Mouse (Mus musculus): ENCODE results near the gene Cd59a.

The Cd59a gene

DNA sequence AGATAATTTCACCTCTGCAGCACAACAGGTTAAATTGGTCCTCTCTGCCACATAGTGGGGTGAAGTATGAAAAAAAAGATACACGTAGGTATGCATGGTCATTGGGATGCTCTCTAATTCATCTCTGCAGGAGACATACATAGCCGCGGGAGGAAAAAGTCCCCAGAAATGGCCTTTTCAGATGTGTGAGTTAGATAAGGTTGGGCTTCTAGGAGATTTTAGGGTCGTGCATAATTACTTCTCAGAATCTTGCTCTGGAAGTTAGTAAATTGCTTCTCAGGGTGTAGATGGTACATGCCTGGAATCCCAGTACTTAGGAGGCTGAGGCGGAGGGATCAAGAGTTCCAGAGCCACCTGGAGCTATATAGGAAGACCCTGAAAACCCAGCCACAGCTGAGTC, 28.5 kb downstream of the Cd59a start:
- ChIA-PET CTCF (no interaction called here), POLR2A (interaction anchor here in 2 of 4 experiments (0.9 to 2.8 kb wide), 13 partner anchors 15 to 617 kb away, joined by 3 to 31 read pairs (median 12); partner anchors contain the start of genes Cd59a (in 2 of the 2), Cd59b (in 1 of the 2) and Cstf3 (in 1 of the 2))

DNA sequence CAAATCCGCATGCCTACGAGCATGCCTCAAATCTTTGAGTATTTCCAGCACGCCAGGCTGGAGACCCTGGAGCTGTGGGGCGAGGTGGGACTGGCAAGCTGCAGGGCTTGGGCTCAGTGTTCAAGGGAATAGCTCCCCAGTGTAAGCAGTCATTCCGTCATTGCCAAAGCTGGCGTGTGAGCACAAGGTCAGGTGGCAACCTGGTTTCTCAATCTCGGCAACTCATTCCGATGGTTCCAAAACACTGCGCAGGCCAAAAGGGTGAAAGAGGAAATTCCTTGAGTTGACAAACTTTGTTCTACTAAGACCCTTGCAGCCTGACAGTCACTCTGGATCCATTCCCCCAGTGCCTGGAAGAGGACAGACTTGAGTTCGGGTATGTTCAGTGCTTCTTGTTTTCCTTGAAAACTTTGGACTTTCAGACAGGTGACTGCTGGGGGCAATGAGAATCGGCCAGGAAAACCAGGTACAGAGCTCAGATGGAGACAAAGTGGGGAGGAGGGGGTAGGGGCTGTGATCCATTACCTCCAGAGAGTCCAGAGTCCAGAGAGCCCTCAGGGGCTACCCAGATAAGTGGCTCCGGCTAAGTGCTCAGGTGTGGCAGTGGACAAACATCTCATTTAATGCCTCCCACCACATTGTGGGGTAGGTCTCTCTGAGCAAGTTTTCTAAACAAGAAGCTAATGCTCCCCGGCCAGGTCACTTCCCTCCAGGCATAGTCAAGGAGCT, 33.4 kb downstream of the Cd59a start:
- ChIA-PET CTCF (interaction anchor here in 2 of 4 experiments (0.8 to 3.9 kb wide), 3 partner anchors 17 to 94 kb away, joined by 3 to 31 read pairs (median 8); no protein-coding TSS in a partner anchor), POLR2A (interaction anchor here in 2 of 4 experiments (0.8 to 1.6 kb wide), 4 partner anchors 14 to 94 kb away, joined by 3 to 5 read pairs (median 4); no protein-coding TSS in a partner anchor)

DNA sequence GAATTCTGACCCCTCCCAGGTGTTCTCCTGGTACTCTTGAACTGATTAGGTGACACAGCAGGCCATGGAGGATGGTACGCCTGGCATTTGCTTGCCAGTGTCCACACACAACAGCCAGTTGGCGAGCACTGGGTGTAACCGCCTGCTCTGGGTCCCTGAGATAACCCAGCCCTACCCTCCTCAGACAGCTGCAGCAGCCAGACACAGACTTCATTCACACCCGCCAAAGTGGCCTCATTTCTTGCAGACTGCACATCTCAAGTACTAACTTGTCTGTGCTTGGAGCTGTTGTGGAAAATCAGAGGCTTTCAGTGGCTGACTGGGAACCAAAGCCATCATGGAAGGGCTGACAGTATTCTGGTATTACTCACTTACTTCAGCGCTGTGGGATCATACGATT, 34.6 kb downstream of the Cd59a start:
- CTCF ChIA-PET: interaction anchor here in 3 of 4 experiments (0.6 to 3.9 kb wide), 7 partner anchors 8 to 551 kb away, joined by 3 to 31 read pairs (median 6); partner anchors contain the start of gene A930018P22Rik (in 1 of the 3)
- POLR2A ChIA-PET: interaction anchor here in 2 of 4 experiments (0.6 to 1.2 kb wide), 2 partner anchors 59 to 60 kb away, joined by 5 to 8 read pairs; partner anchors contain the start of gene Cd59b (in 1 of the 2)

DNA sequence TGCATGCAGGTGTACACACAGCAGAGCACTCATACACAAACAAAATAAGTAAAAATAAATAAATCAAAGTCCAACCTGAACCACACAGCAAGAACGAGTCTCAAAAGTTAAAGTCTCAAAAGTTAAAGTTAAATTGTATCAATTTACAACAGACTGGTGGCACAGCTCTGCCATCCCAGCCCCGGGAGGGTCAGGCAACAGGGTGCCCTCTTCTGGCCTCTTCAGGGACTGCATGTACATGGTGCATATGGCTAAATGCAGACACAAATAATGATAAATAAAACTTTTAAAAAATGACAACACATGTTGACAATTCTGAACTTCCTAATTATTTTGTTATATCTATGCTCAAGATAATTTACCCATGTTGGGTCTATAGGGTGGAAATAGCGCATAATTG, 35.4 kb downstream of the Cd59a start:
- CTCF ChIA-PET: interaction anchor here in 3 of 4 experiments (0.6 to 3.9 kb wide), 9 partner anchors 8 to 96 kb away, joined by 3 to 31 read pairs (median 4); partner anchors contain the start of gene A930018P22Rik (in 1 of the 3)
- POLR2A ChIA-PET: interaction anchor here in 2 of 4 experiments (1.2 to 1.5 kb wide), 3 partner anchors 8 to 96 kb away, joined by 3 to 5 read pairs (median 5); partner anchors contain the start of gene A930018P22Rik (in 1 of the 2)

DNA sequence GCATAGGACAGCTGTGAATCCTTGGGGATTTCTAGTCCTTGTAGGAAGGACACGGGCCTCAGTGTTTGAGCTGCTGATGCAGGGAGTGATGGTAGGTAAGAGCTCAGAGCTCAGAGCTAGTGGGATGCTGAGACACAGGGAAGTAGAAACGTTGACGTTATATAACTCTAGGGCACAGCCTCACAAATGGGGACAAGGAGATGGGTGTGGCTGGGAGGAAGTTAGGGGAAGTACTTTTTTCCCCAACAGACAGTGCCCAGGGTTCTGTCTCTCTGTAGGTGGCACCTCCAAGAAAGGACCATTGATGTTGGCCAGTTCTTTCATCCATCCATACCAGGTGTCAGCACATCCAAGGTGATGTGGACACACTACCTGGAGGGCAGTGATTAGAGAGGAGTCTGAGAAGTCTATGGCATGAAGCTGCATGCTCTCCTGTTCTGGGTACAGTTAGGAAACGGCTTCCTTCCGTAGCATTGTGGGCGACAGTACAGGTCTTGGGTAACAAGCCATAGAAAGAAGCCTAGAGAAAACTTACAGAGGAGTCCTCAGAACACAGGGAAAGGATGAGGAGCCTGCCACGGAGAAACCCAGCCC, 36.8 kb downstream of the Cd59a start:
- ChIA-PET POLR2A (interaction anchor here in 2 of 4 experiments (0.6 to 1.2 kb wide), 4 partner anchors 10 to 335 kb away, joined by 3 to 7 read pairs (median 4); partner anchors contain the start of gene A930018P22Rik (in 2 of the 2)), CTCF (interaction anchor here in 3 of 4 experiments (0.6 to 1.0 kb wide), 4 partner anchors 97 to 576 kb away, joined by 3 read pairs; no protein-coding TSS in a partner anchor)

DNA sequence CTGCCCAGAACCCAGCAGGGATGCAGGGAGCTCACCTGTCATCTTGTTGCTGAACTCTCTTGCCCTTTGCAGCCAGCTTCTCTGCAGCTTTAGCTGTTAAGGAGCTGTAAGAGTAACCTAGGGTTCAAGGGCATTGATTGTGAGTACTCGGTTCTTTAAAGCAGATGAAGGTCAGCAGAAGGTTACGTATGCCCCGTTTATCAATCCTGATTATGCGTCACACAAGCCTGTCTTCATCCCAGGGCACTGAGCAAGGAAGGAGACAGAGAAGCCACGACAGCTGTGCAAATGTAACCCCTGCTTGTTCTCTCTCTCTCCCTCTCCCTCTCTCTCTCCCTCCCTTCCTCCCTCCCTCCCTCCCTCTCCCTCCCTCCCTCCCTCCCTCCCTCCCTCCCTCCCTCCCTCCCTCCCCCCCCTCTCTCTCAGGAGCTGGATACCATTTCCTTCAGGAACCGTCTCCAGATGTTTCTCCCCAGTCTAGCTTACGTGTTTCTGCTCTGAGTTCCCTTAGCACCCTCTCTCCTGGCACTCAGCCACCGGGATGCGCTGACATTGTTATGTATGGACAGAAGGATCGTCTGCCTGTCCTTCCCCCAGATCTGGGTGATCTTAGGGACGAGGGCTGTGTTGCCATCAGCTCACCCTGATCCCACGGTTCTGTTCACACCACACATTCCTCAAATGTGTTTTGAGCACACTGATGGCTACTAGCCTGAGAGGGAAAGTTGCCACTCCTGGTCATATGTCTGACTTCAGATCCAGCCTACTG, 37.6 kb downstream of the Cd59a start:
- ChIA-PET CTCF (interaction anchor here in 3 of 4 experiments (0.6 to 1.2 kb wide), 6 partner anchors 11 to 576 kb away, joined by 3 to 7 read pairs (median 3); partner anchors contain the start of gene A930018P22Rik (in 1 of the 3)), POLR2A (interaction anchor here in 3 of 4 experiments (0.6 to 1.2 kb wide), 4 partner anchors 11 to 261 kb away, joined by 3 to 7 read pairs (median 4); partner anchors contain the start of gene A930018P22Rik (in 3 of the 3))

DNA sequence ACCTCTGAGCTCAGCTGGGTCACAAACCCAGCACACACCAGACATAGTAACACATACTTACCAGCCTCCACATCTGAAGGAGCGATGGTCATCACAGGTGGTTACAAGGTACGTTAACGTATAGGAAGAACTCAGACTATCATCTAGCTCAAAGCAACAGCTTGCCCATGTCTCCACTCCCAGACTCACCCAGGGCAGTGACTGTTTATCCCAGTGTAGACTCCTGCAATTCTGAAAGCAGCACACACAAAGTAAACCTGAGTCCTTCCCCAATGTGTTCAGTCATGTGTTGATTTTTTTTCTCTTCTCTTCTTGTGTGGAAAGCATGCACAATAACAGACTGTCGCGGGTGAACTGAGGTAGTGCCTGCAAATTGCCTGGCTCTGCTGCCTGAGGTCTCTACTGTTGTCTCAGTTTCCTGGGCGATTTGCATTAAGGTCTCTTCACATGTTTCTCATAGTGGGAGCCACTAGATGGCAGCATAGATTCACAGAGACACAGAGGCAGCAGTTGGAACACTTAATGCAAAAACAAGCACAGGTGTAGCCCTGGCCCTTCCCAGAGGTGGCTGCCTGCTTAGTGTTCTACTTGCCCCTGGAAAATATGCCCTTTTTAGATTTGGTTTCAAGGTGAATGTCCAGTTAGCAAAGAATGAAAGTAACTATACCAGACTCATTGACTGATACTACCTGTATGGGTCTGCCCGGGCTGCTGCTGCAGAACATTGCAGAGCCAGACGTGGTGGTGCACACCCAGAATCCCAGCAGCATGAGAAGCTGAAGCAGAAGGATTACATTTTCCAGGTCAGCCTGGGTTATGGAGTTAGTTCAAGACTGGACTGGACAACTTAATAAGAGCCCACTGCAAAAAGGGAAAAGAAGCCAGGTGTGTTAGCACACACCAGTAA, 38.8 kb downstream of the Cd59a start:
- CTCF ChIA-PET: interaction anchor here in 3 of 4 experiments (0.6 to 1.2 kb wide), 5 partner anchors 9 to 346 kb away, joined by 3 to 7 read pairs (median 3); partner anchors contain the start of gene A930018P22Rik (in 1 of the 3)
- POLR2A ChIA-PET: no interaction called here

DNA sequence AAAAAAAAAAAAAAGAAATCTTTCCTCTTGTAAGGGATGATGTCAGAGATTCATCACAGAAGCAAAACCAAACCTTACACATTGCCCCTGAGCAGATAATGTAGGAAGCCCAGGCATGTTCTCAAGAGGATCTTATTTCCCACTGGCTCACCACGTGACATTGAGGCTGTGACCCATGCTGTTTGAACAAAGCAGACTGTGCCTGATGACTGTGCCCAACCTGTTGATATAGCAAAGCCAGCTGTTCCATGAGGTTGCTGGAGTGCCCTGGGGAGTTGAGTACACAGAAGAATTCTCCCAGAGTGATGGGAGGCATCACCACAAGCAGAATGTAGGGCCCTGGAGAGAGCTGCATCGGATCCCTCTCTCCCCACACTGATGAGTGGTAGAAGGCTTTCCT, 40.3 kb downstream of the Cd59a start:
- ChIA-PET CTCF (no interaction called here), POLR2A (interaction anchor here in 1 of 4 experiments (0.6 to 1.0 kb wide), 2 partner anchors 9 to 289 kb away, joined by 3 to 5 read pairs; no protein-coding TSS in a partner anchor)

DNA sequence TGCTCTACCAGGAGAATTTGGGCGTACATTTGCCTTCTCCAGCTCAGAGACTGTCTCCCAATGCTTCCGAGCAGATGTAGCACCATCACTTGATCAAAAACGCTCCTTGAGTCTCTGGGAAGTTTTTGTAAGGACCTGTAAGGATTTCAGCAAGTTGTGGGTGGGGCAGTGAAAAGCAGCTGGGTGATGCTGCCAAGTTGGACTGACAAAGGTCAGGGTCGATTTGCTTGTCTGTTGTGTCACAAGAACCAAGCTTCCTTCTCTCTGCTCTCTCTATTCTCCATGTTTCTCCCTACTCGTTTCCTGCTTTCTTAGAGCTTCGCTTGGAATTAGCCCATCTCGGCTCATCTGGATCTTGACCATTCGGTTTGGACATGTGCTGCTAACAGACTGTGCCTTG, 46.5 kb downstream of the Cd59a start:
- POLR2A ChIA-PET: interaction anchor here in 2 of 4 experiments (0.7 to 0.9 kb wide), 2 partner anchors 234 to 707 kb away, joined by 3 read pairs; no protein-coding TSS in a partner anchor
- CTCF ChIA-PET: no interaction called here

DNA sequence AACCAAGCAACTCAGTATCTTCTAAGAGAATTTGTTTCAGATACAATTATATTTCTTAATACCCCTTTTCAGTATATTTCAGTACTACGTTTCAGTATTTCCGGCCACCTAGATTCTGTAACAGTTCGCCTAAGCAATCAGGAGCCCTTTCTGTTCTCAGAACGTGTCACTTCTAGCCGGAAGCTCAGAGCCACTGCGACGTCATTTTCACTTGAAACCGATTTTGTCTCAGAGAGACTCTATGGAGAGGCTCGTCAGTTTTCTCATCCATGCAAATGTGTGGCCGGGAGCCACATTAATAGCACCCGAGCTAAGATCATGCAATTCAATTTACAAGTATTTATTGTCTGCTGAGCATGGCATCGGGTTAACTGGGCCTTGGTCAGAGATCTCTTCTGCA, 48.4 kb downstream of the Cd59a start:
- ChIA-PET CTCF (interaction anchor here in 1 of 4 experiments (0.6 to 1.2 kb wide), 3 partner anchors 9 to 121 kb away, joined by 3 to 5 read pairs (median 3); no protein-coding TSS in a partner anchor), POLR2A (interaction anchor here in 1 of 4 experiments (0.6 kb wide), 1 partner anchor 609 kb away, joined by 3 read pairs; no protein-coding TSS in a partner anchor)

DNA sequence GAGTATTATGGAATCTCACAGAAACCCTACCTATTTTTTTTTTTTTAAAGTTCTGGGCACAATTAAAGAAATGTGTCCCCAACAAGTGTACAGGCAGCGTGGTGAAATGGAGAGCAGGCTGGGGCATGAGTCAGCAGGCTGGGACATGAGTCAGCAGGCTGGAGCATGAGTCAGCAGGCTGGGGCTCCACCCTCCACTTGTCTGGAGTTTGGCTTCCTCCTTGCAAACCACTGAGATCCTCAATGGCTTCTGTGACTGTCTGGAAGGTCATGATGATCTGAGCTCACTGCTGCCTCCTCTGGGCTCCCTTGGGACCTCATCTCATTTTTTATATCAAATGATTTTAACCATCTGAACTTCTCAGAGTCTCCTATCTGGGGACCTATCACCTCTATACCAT, 50.4 kb downstream of the Cd59a start:
- POLR2A ChIA-PET: interaction anchor here in 2 of 4 experiments (0.6 to 1.9 kb wide), 10 partner anchors 23 to 444 kb away, joined by 3 to 9 read pairs (median 3); partner anchors contain the start of genes A930018P22Rik (in 2 of the 2) and Cstf3 (in 2 of the 2)
- CTCF ChIA-PET: interaction anchor here in 3 of 4 experiments (0.7 to 1.8 kb wide), 6 partner anchors 16 to 295 kb away, joined by 3 to 9 read pairs (median 3); partner anchors contain the start of gene A930018P22Rik (in 1 of the 3)

DNA sequence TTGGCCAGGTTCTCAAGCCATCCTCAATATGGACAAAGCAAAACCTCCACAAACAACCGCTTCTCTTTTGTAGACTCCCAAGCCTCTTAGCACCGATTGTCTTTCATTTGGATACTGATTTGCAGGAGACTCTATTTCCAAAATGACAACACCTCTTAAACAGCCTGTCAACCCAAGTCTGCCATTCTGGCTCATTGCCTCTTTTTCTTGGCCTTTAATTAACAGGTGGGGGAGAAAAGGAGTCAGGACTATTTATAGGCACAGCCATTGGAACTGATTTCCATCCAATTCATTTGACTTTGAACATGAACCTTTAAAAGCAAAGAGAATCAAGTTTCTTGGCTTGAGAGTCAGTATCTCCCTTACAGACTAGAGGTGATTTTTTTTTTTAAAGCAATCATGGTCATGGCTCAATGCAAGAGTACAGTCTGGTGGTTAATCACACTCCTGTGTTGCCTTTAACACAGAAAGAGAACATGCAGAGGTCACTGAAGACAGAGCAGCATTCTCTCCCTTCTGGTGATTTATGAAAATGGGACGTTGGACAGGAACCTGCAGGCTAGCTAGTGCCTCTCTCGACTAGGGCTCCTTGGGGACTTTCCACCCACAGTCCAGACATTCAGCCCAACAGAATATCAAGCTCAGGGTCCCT, 52.4 kb downstream of the Cd59a start:
- POLR2A ChIA-PET: interaction anchor here in 1 of 4 experiments (1.3 kb wide), 1 partner anchor 26 kb away, joined by 3 read pairs; the partner anchor contains the start of gene A930018P22Rik

DNA sequence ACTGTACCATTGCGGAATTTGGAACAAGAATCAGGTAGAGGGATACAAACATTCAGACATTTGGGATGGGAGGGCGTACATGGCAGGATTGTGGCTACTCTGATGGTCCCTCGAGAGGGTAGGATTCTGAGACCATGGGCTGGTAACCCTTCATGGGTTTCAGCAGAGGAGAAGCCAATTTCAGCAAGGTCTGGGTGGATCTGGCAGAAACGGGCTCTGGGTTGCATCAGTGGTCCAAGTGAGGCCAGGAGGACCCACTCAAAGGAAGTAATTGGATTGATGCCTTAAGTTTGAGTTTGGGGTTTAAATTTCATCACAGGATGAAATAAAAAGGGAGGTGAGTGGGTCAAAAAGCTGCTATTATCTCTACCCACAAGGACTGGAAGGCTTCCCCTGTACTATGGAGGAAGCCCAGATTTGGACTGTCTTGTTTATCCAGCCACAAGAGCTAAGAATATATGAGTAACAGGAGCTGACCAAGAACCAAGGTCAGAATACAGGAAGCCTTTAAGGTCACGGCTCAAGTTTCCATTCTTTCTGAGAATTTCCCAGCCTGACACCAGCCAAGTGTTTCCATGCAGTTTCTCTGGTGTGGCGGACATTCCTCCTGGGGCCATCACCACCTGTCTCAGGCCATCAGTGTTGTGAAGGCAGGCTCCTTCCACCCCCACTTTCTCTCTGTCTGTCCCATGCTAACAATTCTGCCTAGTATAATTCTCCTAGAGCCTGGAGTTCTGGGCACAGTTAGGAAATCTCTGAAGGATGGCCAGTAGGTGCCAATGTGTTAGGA, 55.2 kb downstream of the Cd59a start:
- ChIA-PET CTCF (interaction anchor here in 2 of 4 experiments (0.6 to 0.9 kb wide), 2 partner anchors 18 to 480 kb away, joined by 3 read pairs; no protein-coding TSS in a partner anchor), POLR2A (interaction anchor here in 2 of 4 experiments (0.5 to 0.9 kb wide), 2 partner anchors 46 to 255 kb away, joined by 3 read pairs; no protein-coding TSS in a partner anchor)

More for the DNA sequence above, 52.4 kb downstream of the Cd59a start:
- CTCF ChIA-PET: interaction anchor here in 1 of 4 experiments (0.6 kb wide), 1 partner anchor 621 kb away, joined by 3 read pairs; no protein-coding TSS in a partner anchor

DNA sequence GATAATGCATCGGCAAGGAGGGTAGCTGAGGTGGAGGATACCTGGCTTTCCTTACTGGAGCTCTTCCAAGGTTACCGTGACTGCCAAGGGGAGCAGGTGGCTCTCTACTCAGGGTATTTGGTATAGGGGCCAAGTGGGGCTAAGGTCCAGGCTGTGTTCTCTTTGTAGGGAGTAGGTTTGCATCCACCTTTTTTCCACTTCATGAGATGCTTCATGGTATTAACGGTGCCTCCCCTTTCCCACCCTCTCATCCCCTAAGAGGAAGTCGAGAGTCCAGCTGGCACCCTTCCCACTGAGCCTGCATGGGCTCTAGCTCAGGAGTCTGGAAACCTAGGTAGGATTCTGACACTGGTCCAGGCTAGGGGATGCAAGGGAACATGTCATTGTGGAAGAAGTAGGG, 57.7 kb downstream of the Cd59a start:
- ChIA-PET CTCF (no interaction called here), POLR2A (no interaction called here)

DNA sequence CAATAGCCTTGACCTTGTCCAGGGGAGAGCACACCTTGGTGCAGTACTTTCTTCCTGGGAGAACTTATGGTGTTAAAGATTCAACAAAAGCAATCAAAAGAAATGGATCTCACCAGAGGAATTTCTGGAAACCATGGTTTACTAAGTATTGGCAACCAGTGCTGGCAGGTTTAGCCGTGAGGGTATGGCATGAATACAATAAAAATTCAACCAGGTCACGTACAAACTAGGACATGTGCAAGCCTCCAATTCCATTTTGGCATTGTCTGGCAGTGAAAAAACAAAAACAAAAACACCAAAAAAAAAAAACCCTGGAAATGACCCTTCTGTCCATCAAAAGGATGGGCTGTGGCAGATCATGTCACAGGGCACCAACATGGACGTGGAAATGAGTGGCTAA, 58.3 kb downstream of the Cd59a start:
- CTCF ChIA-PET: no interaction called here
- POLR2A ChIA-PET: no interaction called here

DNA sequence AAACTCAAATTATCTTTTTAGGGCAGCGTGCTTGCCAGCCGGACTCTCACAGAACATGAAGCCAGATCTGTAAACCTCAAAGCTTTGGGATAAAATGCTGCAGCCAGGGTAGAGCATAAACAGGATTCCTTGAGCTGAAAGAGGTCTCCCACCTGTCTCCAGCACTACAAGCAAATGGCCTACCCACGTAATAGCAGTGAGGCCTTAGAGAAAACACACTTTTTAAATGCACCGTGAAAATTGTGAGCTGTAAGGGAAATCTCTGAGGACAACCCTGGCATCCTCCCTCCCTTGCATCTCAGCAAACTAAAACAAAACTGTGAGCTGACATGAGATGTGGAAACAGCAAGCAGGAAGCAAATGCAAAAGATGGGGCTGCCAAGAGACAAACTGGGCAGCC, 62.2 kb downstream of the Cd59a start:
- ChIA-PET CTCF (no interaction called here), POLR2A (no interaction called here)

Measured in embryonic stem cell, embryonic (primary cell).